24 mouse cellular contexts compared by ENCODE assay signal in genomic region chr6:38110859-38111258, GRCm38 (mm10). TPM values are rescaled to one million over a fixed set of nuclear protein-coding genes. Genes with fewer than 3 reads are reported as not detected.
DNase-seq lines count a peak whose midpoint lies in the region; ATAC-seq and TF ChIP-seq lines count a peak whose summit lies in the region.
"Had no signal": no experiment of that assay in that cellular context is flagged by ENCODE, and none has a peak within 500 bp of the region (broad histone marks: within the 10 kb centered on the region; RNA-seq: fewer than 3 reads in every experiment).

No protein-coding gene starts in this region.

- TF ChIP-seq CTCF in stomach, postnatal 0 days (IDR thresholded peaks at IDR 0.05; ENCODE audit: low read depth), result no peak

- H3K4me3 ChIP-seq in stomach, embryonic 16.5 days (replicated peaks; ENCODE audit: low read length), result no peak overlapping the region
- H3K4me3 ChIP-seq in stomach, postnatal 0 days (ENCODE audit: low read depth, low read length), result no peak overlapping the region
- H3K4me3 ChIP-seq in heart, embryonic 12.5 days, result no peak overlapping the region
- H3K4me3 ChIP-seq: embryonic facial prominence, embryonic 13.5 days; hindbrain, embryonic 12.5 days; megakaryocyte, embryonic 14.5 days had no signal

- H3K27me3 ChIP-seq in stomach, embryonic 16.5 days (ENCODE audit: control insufficient read depth, insufficient read depth, low read length), result no peaks in the 10 kb centered on the region
- no peaks in the 10 kb centered on the region for H3K27me3 ChIP-seq in stomach, postnatal 0 days (ENCODE audit: control insufficient read depth, insufficient read depth, low read length)
- H3K27me3 ChIP-seq in heart, embryonic 12.5 days (replicated peaks), result peaks cover 11% of the 10 kb centered on the region; the same call in 1 of the 2 replicates
- H3K27me3 ChIP-seq: embryonic facial prominence, embryonic 13.5 days; hindbrain, embryonic 12.5 days had no signal

- no peak for TF ChIP-seq EP300 in stomach, postnatal 0 days (optimal IDR thresholded peaks at IDR 0.05)

- DNase-seq in stomach, postnatal 0 days (ENCODE audit: low spot score), result no peak
- peak; percentile 62 to 87 for DNase-seq in kidney, adult 8-10 months
- peak; percentile 74 for DNase-seq in kidney, postnatal 14 days
- no peak for DNase-seq in gastrocnemius, adult 18-20 months (ENCODE audit: low spot score)
- DNase-seq in spleen, adult 18-20 months, result no peak
- DNase-seq: adrenal gland, adult 2 months; cerebellum, adult 9-10 months; heart, postnatal 10 days; liver; thymus, postnatal 25 days had no signal

- H3K4me2 ChIP-seq in stomach, embryonic 16.5 days (ENCODE audit: low read depth, low read length), result no peak overlapping the region
- no peak overlapping the region for H3K4me2 ChIP-seq in stomach, postnatal 0 days (replicated peaks; ENCODE audit: low read depth)
- no peak overlapping the region for H3K4me2 ChIP-seq in heart, embryonic 12.5 days
- H3K4me2 ChIP-seq: hindbrain, embryonic 12.5 days had no signal

- H3K9ac ChIP-seq in stomach, embryonic 16.5 days (ENCODE audit: low read length), result no peak overlapping the region
- no peak overlapping the region for H3K9ac ChIP-seq in stomach, postnatal 0 days (ENCODE audit: low read length)
- no peak overlapping the region for H3K9ac ChIP-seq in heart, embryonic 12.5 days
- H3K9ac ChIP-seq: embryonic facial prominence, embryonic 13.5 days; hindbrain, embryonic 12.5 days had no signal

- H3K36me3 ChIP-seq in stomach, embryonic 16.5 days (ENCODE audit: control insufficient read depth, insufficient read depth, low read length), result no peaks in the 10 kb centered on the region
- H3K36me3 ChIP-seq in stomach, postnatal 0 days (ENCODE audit: control insufficient read depth, insufficient read depth, low read length), result no peaks in the 10 kb centered on the region
- no peaks in the 10 kb centered on the region for H3K36me3 ChIP-seq in heart, embryonic 12.5 days
- H3K36me3 ChIP-seq: embryonic facial prominence, embryonic 13.5 days; hindbrain, embryonic 12.5 days had no signal

- no peaks in the 10 kb centered on the region for H3K9me3 ChIP-seq in stomach, embryonic 16.5 days (replicated peaks; ENCODE audit: control insufficient read depth, low read length)
- no peaks in the 10 kb centered on the region for H3K9me3 ChIP-seq in stomach, postnatal 0 days (ENCODE audit: control insufficient read depth, low read length)
- no peaks in the 10 kb centered on the region for H3K9me3 ChIP-seq in heart, embryonic 12.5 days (replicated peaks)
- H3K9me3 ChIP-seq: embryonic facial prominence, embryonic 13.5 days; hindbrain, embryonic 12.5 days; megakaryocyte, embryonic 14.5 days had no signal

- H3K27ac ChIP-seq in stomach, embryonic 16.5 days (ENCODE audit: low read length), result no peak overlapping the region
- H3K27ac ChIP-seq in stomach, postnatal 0 days (replicated peaks), result no peak overlapping the region
- H3K27ac ChIP-seq in heart, embryonic 12.5 days (ENCODE audit: poor library complexity, severe bottlenecking), result no peak overlapping the region
- H3K27ac ChIP-seq: embryonic facial prominence, embryonic 13.5 days; hindbrain, embryonic 12.5 days had no signal

- ATAC-seq in stomach, embryonic 16.5 days (ENCODE audit: insufficient read depth, low FRiP score), result peak; percentile 31; the same call in 1 of the 2 replicates
- no peak for ATAC-seq in stomach, postnatal 0 days (ENCODE audit: low FRiP score, low TSS enrichment)
- no peak for ATAC-seq in heart, embryonic 12.5 days (ENCODE audit: insufficient number of reproducible peaks, low FRiP score)
- ATAC-seq: forebrain, embryonic 14.5 days had no signal

- peaks cover 1% of the 10 kb centered on the region; the same call in 1 of the 2 replicates for H3K4me1 ChIP-seq in stomach, embryonic 16.5 days (ENCODE audit: control insufficient read depth, insufficient read depth, low read length)
- no peaks in the 10 kb centered on the region for H3K4me1 ChIP-seq in stomach, postnatal 0 days (replicated peaks; ENCODE audit: control insufficient read depth, insufficient read depth)
- peaks cover 4% of the 10 kb centered on the region; the same call in 1 of the 2 replicates for H3K4me1 ChIP-seq in heart, embryonic 12.5 days (replicated peaks)
- H3K4me1 ChIP-seq: megakaryocyte, embryonic 14.5 days had no signal

- WGBS in stomach, embryonic 16.5 days, result 58% methylated on average over 9 of the region's 9 CpGs
- 54% methylated on average over 9 of the region's 9 CpGs for WGBS in stomach, postnatal 0 days
- WGBS in heart, embryonic 12.5 days, result 76% methylated on average over 9 of the region's 9 CpGs

RNA-seq across cellular contexts. Expression of gene Tmem213, which starts 1.8 kb away (rescaled TPM):
- 2.6 and 2.9 TPM in 2 replicates for polyA plus RNA-seq in stomach, embryonic 16.5 days (2015; fragmentation: Nextera tagmentation; extraction: Ambion mirVana)
- 1.9 and 3.0 TPM in 2 replicates for polyA plus RNA-seq in stomach, postnatal 0 days (2015; fragmentation: Nextera tagmentation; extraction: Ambion mirVana)
- total RNA-seq in gastrocnemius, adult 18-20 months (2021), result not detected
- not detected in 2 replicates for polyA plus RNA-seq in heart, embryonic 12.5 days (2016; fragmentation: Nextera tagmentation; extraction: Ambion mirVana)
- total RNA-seq: adrenal gland, adult 2 months; gastrocnemius, postnatal 4 days; heart, postnatal 10 days; layer of hippocampus, adult 8-10 months; left cerebral cortex, postnatal 36 days; midbrain, postnatal 0 days; neutrophil, adult 5-6 weeks had no signal
- polyA plus RNA-seq: adrenal gland, adult 2 months; C2C12; forebrain, embryonic 14.5 days; hindbrain, embryonic 12.5 days; liver, embryonic 16.5 days; testis, adult 2 months had no signal

RNA-seq across cellular contexts. Expression of gene Atp6v0a4, which starts 13.5 kb away (rescaled TPM):
- polyA plus RNA-seq in stomach, embryonic 16.5 days (2015; fragmentation: Nextera tagmentation; extraction: Ambion mirVana), result 9.3 and 17.7 TPM in 2 replicates
- 11.9 and 13.9 TPM in 2 replicates for polyA plus RNA-seq in stomach, postnatal 0 days (2015; fragmentation: Nextera tagmentation; extraction: Ambion mirVana)
- under 1 TPM; 0.16 to 0.43 TPM for total RNA-seq in gastrocnemius, adult 18-20 months (2021)
- 0.06 and 0.15 TPM in 2 replicates for polyA plus RNA-seq in heart, embryonic 12.5 days (2016; fragmentation: Nextera tagmentation; extraction: Ambion mirVana)
- total RNA-seq: neutrophil, adult 5-6 weeks had no signal
- polyA plus RNA-seq: forebrain, embryonic 14.5 days had no signal

Comparison
In these comparisons a context has a peak if more than half of its experiments do, and no peak if none do; other contexts are left out.
1. DNase-seq: peak in kidney, adult 8-10 months (2 of 2) and kidney, postnatal 14 days (single experiment); none in stomach, postnatal 0 days (single experiment), gastrocnemius, adult 18-20 months (single experiment) and spleen, adult 18-20 months (0 of 2).